Mouse (Mus musculus): ENCODE results near the gene Paqr6. TPM values are rescaled to one million over a fixed set of nuclear protein-coding genes. Genes with fewer than 3 reads are reported as not detected.

Paqr6 gene
- polyA plus RNA-seq, 1 experiment, result 3.2 TPM

- 43% methylated on average over 7 of the region's 7 CpGs for WGBS
- no peak for DNase-seq (ENCODE audit: low read depth, low spot score)
Observed at GRCm38 (mm10) chr3:88407529-88407928, 43.1 kb downstream of the Paqr6 start.

GRCm38 (mm10) chr3:88408953-88409352 lies 44.6 kb downstream of the Paqr6 start:
- no peak for DNase-seq (ENCODE audit: low read depth, low spot score)
- WGBS, result 34% methylated on average over 5 of the region's 5 CpGs

GRCm38 (mm10) chr3:88409741-88410644 lies 45.6 kb downstream of the Paqr6 start, which contains the start of gene Pmf1:
Pmf1 (minus strand) TSS chr3:88410331.
- under 1% methylated on average over 54 of the region's 54 CpGs for WGBS
- peak; percentile 81 for DNase-seq (ENCODE audit: low read depth, low spot score)

- WGBS, result 17% methylated on average over 7 of the region's 7 CpGs
Observed at GRCm38 (mm10) chr3:88410645-88411031, 46.3 kb downstream of the Paqr6 start.

GRCm38 (mm10) chr3:88411681-88412080 lies 47.3 kb downstream of the Paqr6 start:
- WGBS, result 72% methylated on average over 4 of the region's 4 CpGs

More at GRCm38 (mm10) chr3:88410645-88411031, 46.3 kb downstream of the Paqr6 start:
- no peak for DNase-seq (ENCODE audit: low read depth, low spot score)

GRCm38 (mm10) chr3:88412636-88413035 lies 48.3 kb downstream of the Paqr6 start:
- WGBS, result 81% methylated on average over 11 of the region's 11 CpGs
- DNase-seq (ENCODE audit: low read depth, low spot score), result no peak

More at GRCm38 (mm10) chr3:88411681-88412080, 47.3 kb downstream of the Paqr6 start:
- no peak for DNase-seq (ENCODE audit: low read depth, low spot score)

GRCm38 (mm10) chr3:88415668-88416067 lies 51.3 kb downstream of the Paqr6 start:
- DNase-seq (ENCODE audit: low read depth, low spot score), result no peak
- 36% methylated on average over 4 of the region's 4 CpGs for WGBS

GRCm38 (mm10) chr3:88418016-88418415 lies 53.6 kb downstream of the Paqr6 start:
- 80% methylated on average over 6 of the region's 6 CpGs for WGBS
- no peak for DNase-seq (ENCODE audit: low read depth, low spot score)

Other genes with a start within 250 kb of the Paqr6 start
- 26.1 and 40.8 TPM in 2 replicates for gene Mef2d, start 222.2 kb upstream of the Paqr6 start, polyA plus RNA-seq (2012; rRNA removed)
- gene Rhbg, start 109.9 kb upstream of the Paqr6 start, polyA plus RNA-seq (2012; rRNA removed), result 32.9 and 50.2 TPM in 2 replicates
- 0.30 TPM in 1 of 2 replicates, not detected in the other for gene Gm38392, start 77.4 kb upstream of the Paqr6 start, polyA plus RNA-seq (2012; rRNA removed)
- 2.4 and 3.1 TPM in 2 replicates for gene Tsacc, start 67.6 kb upstream of the Paqr6 start, polyA plus RNA-seq (2012; rRNA removed)
- 159 and 172 TPM in 2 replicates for gene Cct3, start 67.5 kb upstream of the Paqr6 start, polyA plus RNA-seq (2012; rRNA removed)
- 194 and 196 TPM in 2 replicates for gene Glmp, start 39.6 kb upstream of the Paqr6 start, polyA plus RNA-seq (2012; rRNA removed)
- gene Tmem79, start 28.4 kb upstream of the Paqr6 start, polyA plus RNA-seq (2012; rRNA removed), result 30.3 and 41.6 TPM in 2 replicates
- 50.2 and 69.8 TPM in 2 replicates for gene Smg5, start 28.3 kb upstream of the Paqr6 start, polyA plus RNA-seq (2012; rRNA removed)
- 2.5 and 5.6 TPM in 2 replicates for gene Bglap3, start 8.2 kb downstream of the Paqr6 start, polyA plus RNA-seq (2012; rRNA removed)
- 0.36 and 0.58 TPM in 2 replicates for gene Bglap2, start 14.1 kb downstream of the Paqr6 start, polyA plus RNA-seq (2012; rRNA removed)
- gene Bglap, start 19.9 kb downstream of the Paqr6 start, polyA plus RNA-seq (2012; rRNA removed), result 1.5 TPM in 1 of 2 replicates, not detected in the other
- gene Pmf1, start 45.7 kb downstream of the Paqr6 start, polyA plus RNA-seq (2012; rRNA removed), result 67.4 and 70.5 TPM in 2 replicates
- gene Slc25a44, start 60.6 kb downstream of the Paqr6 start, polyA plus RNA-seq (2012; rRNA removed), result 32.0 and 47.7 TPM in 2 replicates
- gene Sema4a, start 96.6 kb downstream of the Paqr6 start, polyA plus RNA-seq (2012; rRNA removed), result 221 and 227 TPM in 2 replicates
- gene Lmna, start 145.4 kb downstream of the Paqr6 start, polyA plus RNA-seq (2012; rRNA removed), result 90.6 and 165 TPM in 2 replicates
- gene Mex3a, start 167.8 kb downstream of the Paqr6 start, polyA plus RNA-seq (2012; rRNA removed), result 0.63 and 0.89 TPM in 2 replicates
- gene Rab25, start 183.7 kb downstream of the Paqr6 start, polyA plus RNA-seq (2012; rRNA removed), result 236 and 238 TPM in 2 replicates
- gene Lamtor2, start 188.5 kb downstream of the Paqr6 start, polyA plus RNA-seq (2012; rRNA removed), result 148 and 165 TPM in 2 replicates
- gene Ubqln4, start 189.2 kb downstream of the Paqr6 start, polyA plus RNA-seq (2012; rRNA removed), result 41.2 and 50.6 TPM in 2 replicates
- gene Ssr2, start 211.3 kb downstream of the Paqr6 start, polyA plus RNA-seq (2012; rRNA removed), result 417 and 500 TPM in 2 replicates
- 49.2 and 77.5 TPM in 2 replicates for gene Arhgef2, start 241.4 kb downstream of the Paqr6 start, polyA plus RNA-seq (2012; rRNA removed)

Data from large intestine, adult 2 months (tissue).